Mouse (Mus musculus): ENCODE results near the gene Cep112. TPM values are rescaled to one million over a fixed set of nuclear protein-coding genes. Genes with fewer than 3 reads are reported as not detected.

Cep112 gene
- polyA plus RNA-seq, 1 experiment = 0.34 TPM

GRCm38 (mm10) chr11:108757211-108757610 lies 332.2 kb downstream of the Cep112 start:
- Histone ChIP-seq H3K27ac (ENCODE audit: insufficient read depth, low read depth, low read length) (no peak overlapping the region), H3K4me3 (ENCODE audit: insufficient read depth, low read depth, low read length) (no peak overlapping the region), H3K36me3 (ENCODE audit: control insufficient read depth, insufficient read depth, low read length) (0 out of 2 replicates have a peak, but pooled peaks cover 1% of the 10 kb centered on the region), H3K4me1 (ENCODE audit: control insufficient read depth, insufficient read depth, low read length) (peaks cover 3% of the 10 kb centered on the region; the same call in 1 of the 2 replicates), H3K27me3 (replicated peaks; ENCODE audit: control insufficient read depth, insufficient read depth, low read length) (no peaks in the 10 kb centered on the region)
- DNase-seq = no peak
- WGBS = 88% methylated on average over 2 of the region's 2 CpGs
- TF ChIP-seq POLR2A (IDR thresholded peaks at IDR 0.05; ENCODE audit: low read depth, low read length) = no peak
- no peak for TF ChIP-seq CTCF (conservative IDR thresholded peaks at IDR 0.05; ENCODE audit: insufficient read depth, insufficient read length, low read depth, low read length)

DNA sequence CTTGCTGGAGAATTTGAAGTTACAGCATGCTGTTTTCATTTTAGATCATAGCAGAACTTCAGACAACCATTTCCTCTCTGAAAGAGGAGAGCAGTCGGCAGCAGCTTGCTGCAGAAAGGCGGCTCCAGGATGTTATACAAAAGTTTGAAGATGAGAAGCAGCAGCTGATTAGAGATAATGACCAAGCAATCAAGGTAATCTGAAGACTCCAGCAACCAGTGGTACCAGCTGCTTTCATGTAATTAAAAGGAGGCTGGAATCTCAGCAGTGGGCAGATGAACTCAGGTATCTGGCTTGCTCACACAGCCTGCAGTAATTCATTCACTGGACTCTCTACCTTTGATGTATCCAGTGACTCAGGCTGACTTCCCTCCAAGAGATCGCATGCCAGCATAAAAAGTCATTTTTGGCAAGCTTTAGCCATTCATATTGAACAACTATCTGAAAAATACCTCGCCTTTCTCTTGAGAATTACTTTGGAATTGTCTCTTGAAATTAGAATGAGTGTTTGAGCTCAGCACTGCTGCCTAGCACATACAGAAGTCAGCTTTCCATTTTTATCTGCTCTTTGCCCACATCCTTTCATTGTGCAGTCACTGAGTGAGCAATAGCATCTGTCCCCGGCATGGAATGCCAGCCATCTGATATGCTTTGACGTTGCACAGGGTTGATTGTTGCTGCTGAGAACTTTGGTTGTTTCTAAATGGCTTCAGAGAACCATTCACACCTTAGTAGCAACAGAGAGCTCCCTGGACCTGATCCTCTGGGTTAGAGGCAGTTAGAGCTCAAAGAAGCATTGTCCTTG lies 332.8 kb downstream of the Cep112 start:
- no peak overlapping the region for H3K27ac ChIP-seq (ENCODE audit: insufficient read depth, low read depth, low read length)
- H3K27me3 ChIP-seq (replicated peaks; ENCODE audit: control insufficient read depth, insufficient read depth, low read length) = no peaks in the 10 kb centered on the region
- TF ChIP-seq POLR2A (IDR thresholded peaks at IDR 0.05; ENCODE audit: low read depth, low read length) = no peak
- no peak for TF ChIP-seq CTCF (conservative IDR thresholded peaks at IDR 0.05; ENCODE audit: insufficient read depth, insufficient read length, low read depth, low read length)
- 0 out of 2 replicates have a peak, but pooled peaks cover 1% of the 10 kb centered on the region for H3K36me3 ChIP-seq (ENCODE audit: control insufficient read depth, insufficient read depth, low read length)
- WGBS = 54% methylated on average over 6 of the region's 6 CpGs
- H3K4me3 ChIP-seq (ENCODE audit: insufficient read depth, low read depth, low read length) = no peak overlapping the region
- no peak for DNase-seq
- H3K4me1 ChIP-seq (ENCODE audit: control insufficient read depth, insufficient read depth, low read length) = peaks cover 3% of the 10 kb centered on the region; the same call in 1 of the 2 replicates

DNA sequence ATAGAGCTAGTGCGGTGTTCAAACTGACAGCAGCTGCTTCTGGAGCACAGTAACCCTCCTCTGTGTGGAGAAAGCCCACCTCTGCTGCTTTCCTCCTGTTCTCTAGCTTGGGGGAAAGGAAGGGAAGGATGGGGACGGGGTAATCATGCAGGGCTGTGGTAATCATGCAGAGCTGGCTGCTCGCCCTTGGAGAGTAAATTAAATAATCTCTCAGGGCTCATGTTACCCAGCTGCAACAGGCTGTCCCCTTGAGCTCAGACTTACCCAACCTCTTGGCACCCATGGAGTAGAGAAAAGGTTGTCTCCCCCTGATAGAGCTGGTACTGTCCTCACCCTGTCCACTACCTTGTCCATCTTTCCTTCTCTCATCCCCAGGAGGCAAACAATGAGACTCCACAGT lies 345.1 kb downstream of the Cep112 start:
- DNase-seq = no peak
- H3K27me3 ChIP-seq (replicated peaks; ENCODE audit: control insufficient read depth, insufficient read depth, low read length) = no peaks in the 10 kb centered on the region
- no peak for TF ChIP-seq POLR2A (IDR thresholded peaks at IDR 0.05; ENCODE audit: low read depth, low read length)
- TF ChIP-seq CTCF (conservative IDR thresholded peaks at IDR 0.05; ENCODE audit: insufficient read depth, insufficient read length, low read depth, low read length) = no peak
- H3K36me3 ChIP-seq (ENCODE audit: control insufficient read depth, insufficient read depth, low read length) = no peaks in the 10 kb centered on the region
- no peaks in the 10 kb centered on the region for H3K4me1 ChIP-seq (ENCODE audit: control insufficient read depth, insufficient read depth, low read length)
- no peak overlapping the region for H3K27ac ChIP-seq (ENCODE audit: insufficient read depth, low read depth, low read length)
- WGBS = 64% methylated on average over 3 of the region's 3 CpGs
- H3K4me3 ChIP-seq (ENCODE audit: insufficient read depth, low read depth, low read length) = no peak overlapping the region

- Histone ChIP-seq H3K36me3 (ENCODE audit: control insufficient read depth, insufficient read depth, low read length) (no peaks in the 10 kb centered on the region), H3K4me1 (ENCODE audit: control insufficient read depth, insufficient read depth, low read length) (no peaks in the 10 kb centered on the region), H3K27ac (ENCODE audit: insufficient read depth, low read depth, low read length) (no peak overlapping the region), H3K27me3 (replicated peaks; ENCODE audit: control insufficient read depth, insufficient read depth, low read length) (no peaks in the 10 kb centered on the region; the same call in 1 of the 2 replicates), H3K4me3 (ENCODE audit: insufficient read depth, low read depth, low read length) (no peak overlapping the region)
- TF ChIP-seq POLR2A (IDR thresholded peaks at IDR 0.05; ENCODE audit: low read depth, low read length) = no peak
- no peak for DNase-seq
- WGBS = 72% methylated on average over 6 of the region's 6 CpGs
Measured at GRCm38 (mm10) chr11:108774019-108774670, 349.2 kb downstream of the Cep112 start.

DNA sequence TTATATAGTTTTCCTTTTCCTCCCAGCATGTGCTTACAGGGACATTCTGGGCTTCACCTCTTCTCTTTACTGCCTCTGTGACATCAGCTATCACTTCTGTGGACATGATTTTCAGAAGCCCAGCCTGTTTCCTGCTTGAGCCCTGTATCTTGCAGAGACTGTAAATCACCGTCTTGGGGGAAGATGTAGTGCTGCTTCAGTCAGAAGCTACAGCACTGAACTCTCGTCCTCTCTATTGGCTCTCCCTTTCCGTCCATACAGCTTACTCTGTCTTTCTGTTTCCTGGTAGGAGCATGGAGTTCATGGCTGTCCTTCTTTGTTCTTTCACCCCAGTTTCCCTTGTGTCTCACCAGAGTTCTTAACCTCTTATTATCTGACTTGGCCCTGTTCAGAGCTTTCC lies 352.2 kb downstream of the Cep112 start:
- TF ChIP-seq POLR2A (IDR thresholded peaks at IDR 0.05; ENCODE audit: low read depth, low read length) (no peak), CTCF (conservative IDR thresholded peaks at IDR 0.05; ENCODE audit: insufficient read depth, insufficient read length, low read depth, low read length) (no peak)
- Histone ChIP-seq H3K27ac (ENCODE audit: insufficient read depth, low read depth, low read length) (no peak overlapping the region), H3K27me3 (replicated peaks; ENCODE audit: control insufficient read depth, insufficient read depth, low read length) (no peaks in the 10 kb centered on the region; the same call in 1 of the 2 replicates), H3K4me1 (ENCODE audit: control insufficient read depth, insufficient read depth, low read length) (no peaks in the 10 kb centered on the region), H3K36me3 (ENCODE audit: control insufficient read depth, insufficient read depth, low read length) (no peaks in the 10 kb centered on the region), H3K4me3 (ENCODE audit: insufficient read depth, low read depth, low read length) (no peak overlapping the region)
- 73% methylated on average over 3 of the region's 3 CpGs for WGBS
- no peak for DNase-seq

GRCm38 (mm10) chr11:108780271-108781250 lies 355.6 kb downstream of the Cep112 start:
- Histone ChIP-seq H3K36me3 (ENCODE audit: control insufficient read depth, insufficient read depth, low read length) (no peaks in the 10 kb centered on the region), H3K27ac (ENCODE audit: insufficient read depth, low read depth, low read length) (no peak overlapping the region), H3K27me3 (replicated peaks; ENCODE audit: control insufficient read depth, insufficient read depth, low read length) (no peaks in the 10 kb centered on the region; the same call in 1 of the 2 replicates), H3K4me3 (ENCODE audit: insufficient read depth, low read depth, low read length) (no peak overlapping the region), H3K4me1 (ENCODE audit: control insufficient read depth, insufficient read depth, low read length) (no peaks in the 10 kb centered on the region)
- 68% methylated on average over 15 of the region's 15 CpGs for WGBS
- peak; percentile 4 for DNase-seq
- TF ChIP-seq CTCF (conservative IDR thresholded peaks at IDR 0.05; ENCODE audit: insufficient read depth, insufficient read length, low read depth, low read length) (no peak), POLR2A (IDR thresholded peaks at IDR 0.05; ENCODE audit: low read depth, low read length) (no peak)

All from kidney, adult 2 months (tissue).